Mouse (Mus musculus) spleen, adult 2 months (tissue): ENCODE data around the gene Lrp1.

Source experiments
- CTCF ChIP-seq: fragments of 200-500 bp; IDR thresholded peaks from 2 replicates; pipeline ENCODE4 v1.5.1; 2011; ENCODE audit warnings: mild to moderate bottlenecking, inconsistent platforms; ENCODE audit not compliant: insufficient read depth, insufficient read length, insufficient replicate concordance; ENCODE audit errors: extremely low read depth
- POLR2A ChIP-seq: fragments of 200-500 bp; IDR thresholded peaks from 2 replicates; pipeline ENCODE4 v1.6.1; 2011; ENCODE audit warnings: low read depth, low read length, inconsistent platforms

GRCm38 (mm10) chr10:127519903-127520713 lies 100.8 kb downstream of the Lrp1 start:
- TF ChIP-seq POLR2A (no peak), CTCF (no peak)
